In genomic region chr9:115705761-115706160, GRCm38 (mm10) we compare ENCODE assay signal across 31 mouse cellular contexts.
"Had no signal": no experiment of that assay in that cellular context is flagged by ENCODE, and none has a peak within 500 bp of the region (broad histone marks: within the 10 kb centered on the region; RNA-seq: fewer than 3 reads in every experiment).

No protein-coding gene starts in this region.

- ATAC-seq: liver, embryonic 12.5 days; liver, postnatal 0 days; lung, postnatal 0 days; midbrain, embryonic 13.5 days; midbrain, embryonic 15.5 days; midbrain, embryonic 16.5 days had no signal

- DNase-seq: left cerebral cortex, postnatal 4 days; liver; liver, embryonic 13.5 days; liver, postnatal 0 days; lung, adult 18-20 months; lung, adult 2 months; lung, embryonic 14.5 days; lung, postnatal 10 days; lung, postnatal 14 days; lung, postnatal 36 days; lung, postnatal 4 days; midbrain, embryonic 14.5 days had no signal

- H3K4me2 ChIP-seq: limb, embryonic 12.5 days; limb, embryonic 13.5 days; limb, embryonic 15.5 days; liver, embryonic 11.5 days; liver, embryonic 12.5 days; liver, embryonic 13.5 days; liver, embryonic 15.5 days; lung, embryonic 14.5 days; lung, embryonic 15.5 days; midbrain, embryonic 11.5 days; midbrain, embryonic 12.5 days; midbrain, embryonic 13.5 days; midbrain, embryonic 15.5 days had no signal

- H3K36me3 ChIP-seq: limb, embryonic 10.5 days; limb, embryonic 12.5 days; limb, embryonic 13.5 days; limb, embryonic 15.5 days; liver, embryonic 12.5 days; liver, embryonic 13.5 days; liver, embryonic 15.5 days; lung, embryonic 15.5 days; midbrain, embryonic 10.5 days; midbrain, embryonic 12.5 days; midbrain, embryonic 13.5 days; midbrain, embryonic 15.5 days had no signal

- H3K9me3 ChIP-seq: limb, embryonic 10.5 days; limb, embryonic 12.5 days; limb, embryonic 13.5 days; limb, embryonic 15.5 days; liver, embryonic 12.5 days; liver, embryonic 13.5 days; liver, embryonic 15.5 days; lung, embryonic 15.5 days; megakaryocyte, embryonic 14.5 days; midbrain, embryonic 10.5 days; midbrain, embryonic 12.5 days; midbrain, embryonic 13.5 days; midbrain, embryonic 15.5 days had no signal

- H3K4me1 ChIP-seq: limb, embryonic 15.5 days; liver, embryonic 15.5 days; midbrain, embryonic 12.5 days had no signal

- H3K4me3 ChIP-seq: limb, embryonic 10.5 days; limb, embryonic 12.5 days; limb, embryonic 13.5 days; limb, embryonic 15.5 days; liver, embryonic 12.5 days; liver, embryonic 13.5 days; liver, embryonic 15.5 days; lung, embryonic 15.5 days; megakaryocyte, embryonic 14.5 days; midbrain, embryonic 10.5 days; midbrain, embryonic 12.5 days; midbrain, embryonic 13.5 days; midbrain, embryonic 15.5 days; myocyte had no signal

- H3K27me3 ChIP-seq: limb, embryonic 12.5 days; limb, embryonic 13.5 days; limb, embryonic 15.5 days; liver, embryonic 12.5 days; liver, embryonic 13.5 days; liver, embryonic 15.5 days; lung, embryonic 15.5 days; megakaryocyte, embryonic 14.5 days; midbrain, embryonic 12.5 days; midbrain, embryonic 13.5 days; midbrain, embryonic 15.5 days had no signal

- H3K27ac ChIP-seq: limb, embryonic 10.5 days; limb, embryonic 12.5 days; limb, embryonic 13.5 days; limb, embryonic 15.5 days; liver, embryonic 12.5 days; liver, embryonic 13.5 days; liver, embryonic 14.5 days; liver, embryonic 15.5 days; lung, embryonic 15.5 days; macrophage; midbrain, embryonic 10.5 days; midbrain, embryonic 12.5 days; midbrain, embryonic 13.5 days; midbrain, embryonic 15.5 days had no signal

- H3K9ac ChIP-seq: limb, embryonic 12.5 days; limb, embryonic 13.5 days; limb, embryonic 15.5 days; liver, embryonic 12.5 days; liver, embryonic 13.5 days; liver, embryonic 14.5 days; liver, embryonic 15.5 days; liver, postnatal 0 days; lung, embryonic 14.5 days; lung, embryonic 15.5 days; midbrain, embryonic 12.5 days; midbrain, embryonic 13.5 days; midbrain, embryonic 15.5 days had no signal
